Mouse (Mus musculus): ENCODE data around the gene Hdac9. TPM values are rescaled to one million over a fixed set of nuclear protein-coding genes. Genes with fewer than 3 reads are reported as not detected.

The Hdac9 gene
- total RNA-seq, 2 experiments from 2014 or later = 0.94 to 1.7 TPM

DNA sequence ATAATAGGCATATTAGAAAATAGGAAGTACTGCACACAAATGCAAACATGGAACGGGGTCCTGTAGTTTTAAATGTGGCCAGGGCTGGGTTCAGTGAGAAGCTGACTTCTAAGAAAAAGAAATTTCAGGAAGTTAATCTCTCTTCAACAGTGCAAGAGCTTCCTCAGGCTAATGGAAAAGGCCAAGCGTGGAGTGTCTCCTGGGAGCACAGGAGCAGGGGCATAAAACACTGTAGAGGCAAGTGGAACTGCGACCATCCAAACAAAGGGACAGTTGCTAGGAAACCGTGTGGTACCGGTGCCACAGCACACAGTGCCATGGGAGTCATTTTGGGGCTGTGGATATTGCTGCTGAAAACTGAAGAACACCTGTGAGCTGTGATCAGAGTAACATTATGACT lies 191.7 kb downstream of the Hdac9 start:
- no peak for ATAC-seq (replicated peaks; ENCODE audit: low FRiP score, poor library complexity, severe bottlenecking)

DNA sequence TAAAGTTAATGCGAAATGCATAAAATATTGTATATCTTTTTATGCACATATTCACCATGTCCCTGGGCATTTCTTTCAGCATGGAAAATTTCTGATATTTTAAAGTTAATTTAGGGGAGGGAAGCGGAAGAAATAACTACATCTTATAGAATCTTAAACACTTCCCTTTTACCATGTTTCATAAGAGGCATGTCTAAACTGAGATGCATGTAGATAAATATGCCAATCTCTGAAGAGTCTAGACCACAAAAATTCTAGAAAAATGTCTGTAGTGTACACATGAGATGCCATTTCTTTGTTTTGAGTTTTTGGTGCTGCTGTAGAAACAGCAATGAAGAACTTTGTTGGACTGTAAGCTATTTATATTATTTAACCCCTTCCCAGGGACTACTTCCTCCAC lies 192.6 kb downstream of the Hdac9 start:
- no peak for ATAC-seq (replicated peaks; ENCODE audit: low FRiP score, poor library complexity, severe bottlenecking)

DNA sequence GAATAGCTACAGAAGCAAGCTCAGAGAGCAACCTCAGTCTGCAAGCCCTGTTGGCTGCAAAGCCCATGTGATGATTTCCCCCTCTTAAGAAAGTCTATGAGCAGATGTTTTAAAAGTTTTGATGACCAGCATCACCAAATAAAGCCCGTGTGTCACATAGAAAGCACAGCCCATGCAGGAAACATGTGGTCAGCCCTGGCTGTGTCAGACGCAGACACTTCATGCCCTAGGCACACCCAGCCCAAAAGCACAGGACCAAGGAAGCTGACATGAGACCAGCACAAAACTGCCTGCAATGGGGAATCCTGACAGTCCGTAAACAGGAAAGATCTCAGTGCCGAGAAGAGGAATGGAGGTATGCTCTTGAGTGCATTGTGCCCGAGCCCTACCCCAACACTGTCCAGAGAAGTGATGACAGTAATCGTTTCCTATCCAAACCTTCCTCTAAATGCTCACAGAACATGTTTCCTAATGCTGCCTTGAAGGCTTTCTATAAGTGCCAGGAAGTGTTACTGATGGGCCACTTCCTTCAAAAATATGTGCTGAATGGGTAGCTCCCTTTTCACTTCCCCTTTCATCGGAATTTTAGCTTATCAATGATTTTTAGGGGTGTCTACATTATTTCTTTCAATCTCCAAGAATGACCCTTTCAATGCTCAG lies 193.9 kb downstream of the Hdac9 start:
- ATAC-seq (replicated peaks; ENCODE audit: low FRiP score, poor library complexity, severe bottlenecking) = no peak

DNA sequence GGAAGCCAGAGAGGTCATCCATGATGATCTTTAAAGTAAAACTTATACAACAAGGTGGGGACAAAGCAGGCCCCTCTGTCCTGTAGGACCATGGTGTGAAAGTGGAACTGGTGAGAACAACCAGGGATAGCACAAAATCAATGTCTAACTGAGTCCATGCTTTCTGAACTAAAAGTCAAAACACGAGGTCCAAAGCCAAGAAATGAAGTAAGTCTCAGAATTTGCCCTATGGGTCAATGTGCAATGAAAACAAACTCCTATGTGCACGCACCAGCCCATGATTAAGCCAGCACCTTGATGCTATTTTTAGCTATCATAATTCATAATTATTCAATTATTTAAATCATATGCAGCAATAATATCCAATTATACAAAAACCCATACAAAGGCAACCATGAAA lies 196.0 kb downstream of the Hdac9 start:
- no peak for ATAC-seq (replicated peaks; ENCODE audit: low FRiP score, poor library complexity, severe bottlenecking)

DNA sequence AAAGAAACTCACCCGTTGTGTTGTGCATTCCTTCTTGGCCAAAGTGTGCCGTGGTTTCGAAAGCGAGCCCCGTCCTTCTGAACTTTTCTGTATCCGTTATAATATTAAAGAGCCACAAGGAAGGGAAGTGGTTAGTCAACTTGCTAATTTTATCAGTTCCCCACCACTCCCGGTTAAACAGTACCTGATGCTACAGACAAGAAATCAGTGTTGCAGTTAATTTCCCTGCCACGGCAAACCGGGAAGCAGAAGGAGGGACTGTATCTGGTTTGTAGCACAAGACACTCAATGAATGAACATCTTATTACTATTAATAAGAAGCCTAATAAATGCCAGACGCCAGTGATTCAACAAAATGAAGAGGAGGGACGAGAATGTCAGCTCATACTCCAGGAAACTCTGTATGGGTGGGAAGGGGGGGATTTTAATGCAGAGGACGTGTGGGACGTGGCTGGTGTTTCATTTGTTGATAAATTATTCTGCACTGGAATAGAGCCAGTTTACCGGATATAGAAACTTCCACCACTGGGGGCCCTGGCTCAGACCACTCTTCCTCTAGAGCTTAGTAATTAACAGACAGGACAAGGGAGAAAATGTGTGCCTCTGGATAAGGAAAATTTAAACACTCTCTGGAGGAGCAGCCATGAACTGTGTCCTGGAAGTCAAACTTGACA lies 202.5 kb downstream of the Hdac9 start:
- ATAC-seq (replicated peaks; ENCODE audit: low FRiP score, poor library complexity, severe bottlenecking) = no peak

DNA sequence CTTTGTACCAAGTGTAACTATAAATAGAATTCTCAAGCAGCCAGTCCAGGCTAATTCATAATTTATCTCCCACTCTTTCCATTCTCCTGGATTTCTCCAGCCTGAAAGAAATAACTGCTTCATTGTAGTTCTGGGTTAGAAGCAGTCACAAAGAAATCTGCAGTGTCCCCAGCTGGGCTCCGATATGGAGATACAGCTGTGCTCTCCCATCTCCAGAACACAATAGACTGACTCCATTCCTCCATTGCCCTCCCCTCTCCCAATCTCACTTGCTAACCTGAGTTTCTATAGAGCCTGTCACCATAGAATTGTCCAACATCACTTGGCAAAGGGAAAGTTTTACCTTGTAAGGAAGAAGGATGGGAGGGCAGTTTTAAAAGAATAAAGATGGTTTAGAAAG lies 218.9 kb downstream of the Hdac9 start:
- ATAC-seq (replicated peaks; ENCODE audit: low FRiP score, poor library complexity, severe bottlenecking) = no peak

DNA sequence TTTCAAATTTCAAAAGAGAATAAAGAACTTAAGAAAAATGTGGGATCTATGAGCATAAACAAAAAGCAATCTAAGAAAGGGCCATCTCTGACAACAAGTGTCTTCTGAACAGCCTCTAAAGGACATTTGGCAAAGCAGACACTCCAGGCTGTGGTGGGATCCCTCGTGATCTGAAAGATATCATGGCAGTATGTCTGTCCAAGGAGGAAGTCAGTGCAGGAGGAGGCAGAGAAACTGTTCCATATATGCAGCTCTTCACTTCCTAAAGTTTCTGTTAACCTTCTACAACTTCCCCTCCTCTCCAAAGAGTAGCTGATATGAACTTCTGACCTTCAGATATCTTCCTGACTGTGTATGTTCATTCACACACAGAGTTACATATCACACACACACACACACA lies 220.2 kb downstream of the Hdac9 start:
- ATAC-seq (replicated peaks; ENCODE audit: low FRiP score, poor library complexity, severe bottlenecking) = no peak

DNA sequence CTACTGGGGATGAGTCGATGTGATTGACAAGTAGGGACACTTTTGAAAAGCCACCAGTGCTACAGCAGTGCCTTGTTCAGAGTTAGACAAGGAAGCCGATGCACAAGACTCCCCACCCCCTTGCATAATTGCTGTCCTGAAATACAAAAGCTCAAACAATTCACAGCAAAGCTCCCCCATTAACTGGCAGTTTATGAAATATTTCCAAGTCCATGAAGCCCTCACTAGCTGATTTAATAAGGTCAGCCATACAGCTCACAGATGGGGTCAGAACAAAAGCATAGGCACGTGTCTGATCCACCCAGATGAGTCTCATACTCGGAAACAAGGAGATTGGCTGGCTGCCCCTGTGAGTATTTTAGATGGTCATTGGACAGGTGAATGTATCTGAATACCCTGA lies 228.0 kb downstream of the Hdac9 start:
- no peak for ATAC-seq (replicated peaks; ENCODE audit: low FRiP score, poor library complexity, severe bottlenecking)

DNA sequence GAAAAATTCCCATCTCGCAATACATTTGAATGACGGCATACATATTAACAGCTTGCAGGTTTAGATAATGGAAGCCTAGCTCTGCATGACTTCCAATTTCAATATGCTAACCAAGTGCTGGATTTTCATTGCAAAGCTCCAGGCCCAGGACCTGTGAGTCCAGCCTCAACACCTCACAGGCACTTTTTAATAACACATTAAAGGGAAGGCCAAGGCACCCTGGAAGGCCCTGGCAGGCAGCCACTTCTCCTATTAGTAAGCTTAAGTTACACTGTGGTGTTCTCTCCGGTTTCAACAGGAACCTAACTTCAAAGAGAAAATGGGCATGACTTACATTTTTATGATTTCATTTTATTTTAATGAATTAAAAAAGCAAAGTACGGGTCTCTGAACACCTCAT lies 233.5 kb downstream of the Hdac9 start:
- ATAC-seq (replicated peaks; ENCODE audit: low FRiP score, poor library complexity, severe bottlenecking) = no peak

DNA sequence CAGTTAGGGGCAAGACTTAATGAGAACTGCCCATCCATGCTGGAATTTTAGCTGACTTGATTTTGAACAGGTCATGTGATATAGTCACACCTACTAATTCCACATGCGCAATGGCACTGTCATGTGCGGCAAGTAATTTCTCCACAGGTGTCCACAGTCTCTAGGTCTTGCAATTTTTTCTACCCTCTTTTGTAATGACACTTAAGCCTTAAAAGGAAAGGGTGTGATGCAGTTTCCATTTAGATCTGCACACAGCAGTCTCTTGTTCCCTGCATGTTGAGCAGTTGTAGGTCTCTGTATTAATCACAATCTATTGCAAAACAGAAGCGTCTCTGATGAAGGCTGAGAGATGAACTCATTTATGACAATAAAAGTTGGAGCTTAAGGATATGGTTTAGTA lies 234.2 kb downstream of the Hdac9 start:
- ATAC-seq (replicated peaks; ENCODE audit: low FRiP score, poor library complexity, severe bottlenecking) = no peak

DNA sequence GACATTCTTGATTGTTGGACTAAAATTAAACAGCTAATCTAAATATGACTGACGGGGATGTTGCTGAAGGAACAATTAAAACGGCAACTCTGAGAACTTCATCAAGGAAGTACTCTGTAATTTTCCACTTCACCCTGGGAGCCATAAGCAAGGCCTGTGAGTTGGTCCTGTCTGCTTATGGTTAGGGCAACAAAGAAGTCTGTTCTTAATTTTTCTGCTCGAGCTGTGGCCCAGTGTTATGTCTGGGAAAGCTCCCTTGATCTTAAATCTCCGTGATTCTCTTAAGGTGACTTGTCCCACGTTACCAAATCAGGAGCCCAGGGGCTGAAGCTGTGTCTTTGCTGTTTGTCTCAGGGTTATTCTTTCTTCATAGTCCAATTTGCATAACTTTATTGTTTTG lies 236.3 kb downstream of the Hdac9 start:
- no peak for ATAC-seq (replicated peaks; ENCODE audit: low FRiP score, poor library complexity, severe bottlenecking)

DNA sequence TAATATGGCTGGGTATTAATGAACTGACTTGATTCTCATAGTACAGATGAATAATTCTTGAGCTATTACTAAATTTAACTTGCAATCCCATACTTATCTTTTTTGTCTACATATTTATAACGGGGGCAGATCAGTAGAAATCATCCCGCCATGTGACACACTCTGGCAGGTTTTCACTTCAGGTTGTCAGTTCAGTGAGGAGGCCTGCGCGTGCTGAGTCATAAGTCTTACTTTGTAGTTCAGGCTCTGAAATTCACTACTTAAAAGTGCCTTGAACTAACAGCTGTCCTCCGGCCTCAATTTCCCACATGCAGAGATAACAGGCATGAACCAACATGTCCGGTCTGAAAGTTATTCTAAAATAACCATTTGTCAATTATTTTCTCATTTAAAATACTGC lies 239.8 kb downstream of the Hdac9 start:
- ATAC-seq (replicated peaks; ENCODE audit: low FRiP score, poor library complexity, severe bottlenecking) = no peak

DNA sequence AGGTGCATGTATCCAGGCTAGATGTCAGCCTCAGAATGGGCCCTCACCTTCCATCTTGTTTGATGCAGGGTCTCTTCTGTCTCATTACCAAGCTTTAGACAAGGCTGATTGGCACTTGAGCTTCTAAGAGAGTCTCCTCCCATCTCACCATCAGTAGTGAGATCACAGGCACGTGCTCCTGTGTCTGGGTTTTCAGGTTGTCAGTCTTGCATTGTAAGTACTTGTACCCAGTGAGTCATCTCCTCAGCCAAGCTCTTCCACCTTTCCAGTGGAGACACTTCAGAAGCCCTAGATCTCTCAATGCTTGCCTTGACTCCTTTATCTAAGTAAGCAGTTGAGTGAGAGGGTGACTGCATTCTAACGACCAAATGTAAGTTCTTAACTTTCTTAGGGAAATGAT lies 242.7 kb downstream of the Hdac9 start:
- ATAC-seq (replicated peaks; ENCODE audit: low FRiP score, poor library complexity, severe bottlenecking) = no peak

DNA sequence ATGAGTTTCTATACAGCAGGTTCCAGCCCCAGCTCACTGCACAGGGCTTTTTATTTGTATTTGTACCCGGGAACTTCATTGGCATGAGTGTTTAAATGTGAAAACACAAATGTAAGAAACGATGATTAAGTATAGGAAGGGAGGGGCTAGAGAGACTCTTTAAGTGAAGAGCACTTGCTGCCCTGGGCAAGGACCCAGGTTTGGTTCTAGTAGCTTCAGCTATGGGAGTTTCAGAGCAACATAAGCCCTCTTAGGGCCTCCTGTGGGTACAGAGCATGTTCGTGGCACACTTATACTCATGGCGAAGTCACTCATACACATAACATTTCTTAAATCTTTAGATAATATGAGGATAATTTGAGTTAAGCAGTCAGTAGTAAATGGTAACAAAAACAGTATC lies 243.4 kb downstream of the Hdac9 start:
- ATAC-seq (replicated peaks; ENCODE audit: low FRiP score, poor library complexity, severe bottlenecking) = no peak

DNA sequence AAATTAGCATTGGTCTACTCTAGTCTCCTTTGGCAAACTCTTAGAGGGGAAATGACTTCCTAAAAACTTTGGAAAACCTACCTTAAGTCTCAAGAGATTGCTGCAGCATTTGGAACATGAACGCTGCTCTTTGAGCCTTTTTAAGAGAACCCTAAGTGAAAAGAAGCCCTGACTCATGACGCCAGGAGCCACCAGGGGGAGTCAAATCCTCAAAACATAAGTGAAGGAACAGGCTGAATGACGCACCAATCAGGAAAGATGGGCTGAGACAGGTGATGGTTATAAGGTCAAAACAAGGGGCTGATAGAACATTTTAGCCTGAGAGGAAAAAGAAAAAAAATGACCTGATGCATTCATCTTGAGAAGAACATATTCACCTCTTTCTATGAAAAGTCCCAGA lies 252.1 kb downstream of the Hdac9 start:
- ATAC-seq (replicated peaks; ENCODE audit: low FRiP score, poor library complexity, severe bottlenecking) = no peak

DNA sequence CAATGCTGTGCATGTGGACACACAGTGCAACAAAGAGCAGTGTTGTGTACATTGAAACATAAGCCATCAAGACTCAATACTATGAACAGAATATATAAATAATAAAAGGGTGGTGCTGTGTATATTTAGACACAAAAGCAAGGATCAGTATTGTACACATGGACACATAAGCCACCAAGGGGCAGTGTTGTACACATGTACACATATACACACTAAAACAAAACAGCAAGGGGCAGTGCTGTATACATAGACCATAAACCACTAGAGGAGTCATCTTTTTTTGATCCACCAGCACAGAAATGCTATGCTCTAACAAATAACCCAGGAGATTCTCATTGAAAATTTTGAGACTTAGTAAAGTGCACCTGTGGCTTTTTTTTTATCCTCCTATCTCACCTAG lies 255.5 kb downstream of the Hdac9 start:
- ATAC-seq (replicated peaks; ENCODE audit: low FRiP score, poor library complexity, severe bottlenecking) = no peak

DNA sequence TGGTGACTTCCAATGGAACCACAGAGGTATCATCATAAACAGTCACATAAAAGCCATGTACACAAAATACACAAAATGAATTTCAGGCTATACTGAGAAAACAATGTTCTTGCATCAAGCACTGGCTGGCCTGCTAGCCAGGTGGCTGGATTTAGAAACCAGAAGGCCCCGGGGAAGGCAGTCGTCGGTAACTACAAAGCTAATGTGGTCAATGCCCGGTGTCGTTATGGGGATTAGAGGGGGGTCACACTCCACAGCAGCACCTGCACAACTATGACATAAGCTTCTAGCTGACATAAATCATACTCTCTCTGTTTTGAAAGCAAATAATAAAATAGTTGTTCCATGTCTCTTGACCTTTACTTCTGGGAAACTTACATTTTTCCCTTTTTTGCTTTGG lies 256.9 kb downstream of the Hdac9 start:
- no peak for ATAC-seq (replicated peaks; ENCODE audit: low FRiP score, poor library complexity, severe bottlenecking)

DNA sequence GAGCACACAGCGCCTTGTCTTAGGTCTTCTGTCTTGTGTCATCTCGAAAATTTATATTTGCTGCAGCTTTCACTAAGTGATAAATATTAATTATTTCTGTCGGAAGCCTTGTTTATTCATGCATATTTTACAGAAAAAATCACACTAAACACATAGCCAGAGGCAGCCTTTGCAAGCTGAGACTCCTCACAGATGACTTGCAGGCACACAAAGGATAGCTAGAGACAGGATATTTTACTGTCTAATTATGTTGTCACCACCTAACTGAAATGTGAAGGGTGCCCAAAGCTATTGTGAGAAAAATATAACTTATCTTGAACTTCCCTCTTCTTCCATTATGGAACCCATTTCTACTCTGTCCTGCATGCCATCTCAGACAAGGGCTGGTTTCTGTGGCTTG lies 258.3 kb downstream of the Hdac9 start:
- no peak for ATAC-seq (replicated peaks; ENCODE audit: low FRiP score, poor library complexity, severe bottlenecking)

DNA sequence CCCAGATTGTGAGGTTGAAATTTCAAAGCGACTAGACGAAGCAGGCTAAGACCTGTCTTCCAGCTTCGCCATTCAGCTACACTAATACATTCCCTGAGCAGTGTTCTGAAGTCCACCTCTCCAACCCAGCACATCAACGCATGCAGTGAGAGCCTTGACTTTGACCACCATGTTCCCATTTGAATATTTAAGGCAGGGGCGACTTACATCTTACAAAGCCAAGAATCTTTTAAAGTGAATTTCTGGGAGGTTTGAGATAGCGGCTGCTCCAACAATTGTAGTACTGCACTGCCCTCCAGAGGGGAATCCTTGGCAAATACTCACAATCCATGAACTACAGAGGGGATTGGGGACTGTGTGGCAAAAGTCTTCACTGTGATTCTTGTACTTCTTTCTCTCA lies 258.8 kb downstream of the Hdac9 start:
- ATAC-seq (replicated peaks; ENCODE audit: low FRiP score, poor library complexity, severe bottlenecking) = no peak

DNA sequence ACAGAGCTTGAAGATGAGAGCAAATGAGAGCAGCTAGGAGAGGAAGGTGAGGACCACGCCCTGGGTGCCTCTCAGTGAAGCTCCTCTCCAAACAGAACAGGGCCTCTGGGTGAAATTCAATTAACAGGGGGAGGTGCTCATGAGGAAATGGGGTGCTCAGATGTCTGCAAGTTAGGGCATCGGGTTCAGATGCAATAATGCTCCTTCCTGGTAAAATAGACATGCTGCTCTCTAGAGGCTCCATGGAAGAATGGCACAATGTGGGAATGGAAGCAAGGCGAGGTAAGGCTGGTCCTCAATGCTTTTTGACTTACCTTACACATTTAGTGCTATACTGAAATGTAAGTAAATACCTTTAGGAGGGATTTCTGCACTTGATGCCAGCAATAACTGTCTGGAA lies 263.3 kb downstream of the Hdac9 start:
- ATAC-seq (replicated peaks; ENCODE audit: low FRiP score, poor library complexity, severe bottlenecking) = no peak

DNA sequence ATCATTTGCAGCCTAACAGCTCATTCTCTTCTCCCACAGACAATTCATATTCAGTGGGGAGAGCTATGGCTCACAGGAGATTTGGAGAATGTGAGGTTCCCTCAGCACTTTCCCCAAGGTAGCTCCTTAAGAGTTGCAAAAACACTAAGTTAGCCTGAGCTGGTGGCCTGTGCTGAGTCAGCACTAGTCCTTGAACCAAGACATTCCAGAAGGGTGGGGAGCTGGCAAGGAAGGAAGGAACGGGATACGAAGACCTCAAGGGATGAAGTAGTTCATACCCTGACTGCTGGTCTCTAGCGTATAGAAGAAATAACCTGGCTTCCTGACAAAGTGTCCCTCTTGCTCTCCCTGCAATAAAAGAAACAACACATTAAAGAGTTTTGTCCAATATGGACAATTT lies 268.1 kb downstream of the Hdac9 start:
- ATAC-seq (replicated peaks; ENCODE audit: low FRiP score, poor library complexity, severe bottlenecking) = no peak

DNA sequence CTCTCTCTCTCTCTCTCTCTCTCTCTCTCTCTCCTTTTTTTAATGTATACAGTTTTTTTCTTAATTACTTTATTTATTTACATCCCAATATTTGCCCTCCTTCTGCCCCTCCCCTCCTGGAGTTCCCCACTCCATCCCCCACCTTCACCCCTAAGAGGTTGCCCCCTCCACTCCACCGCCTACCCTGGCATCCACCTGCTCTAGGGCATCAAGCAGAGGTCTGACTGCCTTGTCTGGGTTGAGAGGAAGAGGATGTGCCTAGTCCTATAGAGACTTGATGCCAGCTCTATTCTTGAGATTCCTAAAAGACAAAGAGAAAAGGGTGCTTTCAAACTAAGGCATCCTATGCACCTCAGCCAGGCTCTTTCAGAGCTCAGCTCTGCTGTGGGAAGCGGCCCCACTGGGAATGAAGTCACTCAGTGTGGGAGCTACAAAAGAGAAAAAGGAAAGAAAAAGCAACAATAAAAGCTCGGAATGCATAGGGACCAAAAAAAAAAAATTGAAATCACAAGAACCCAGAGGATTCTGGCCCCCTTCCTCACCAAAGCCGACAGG lies 275.1 kb downstream of the Hdac9 start:
- no peak for ATAC-seq (replicated peaks; ENCODE audit: low FRiP score, poor library complexity, severe bottlenecking)

Measured in erythroblast, adult 5-6 weeks (primary cell).